Mouse (Mus musculus) embryonic fibroblast, embryonic 13.5 days (primary cell): ENCODE measurements at regions not wholly inside any gene's neighbourhood (a gene's known extent, or its start where the extent isn't known, plus 50 kb on each side); places are given as distances from the start of the nearest gene placed in this dataset.

Source experiments
- H3K27ac ChIP-seq: 2 replicates; pipeline ENCODE4 v1.5.1; 2012; ENCODE audit warnings: low read length, control low read depth, inconsistent platforms; ENCODE audit not compliant: insufficient read depth
- H3K4me1 ChIP-seq: 2 replicates; pipeline ENCODE4 v1.6.1; 2011; ENCODE audit warnings: low read length; ENCODE audit not compliant: control insufficient read depth, insufficient read depth
- H3K4me3 ChIP-seq: 2 replicates; pipeline ENCODE4 v1.5.1; 2011; ENCODE audit warnings: mild to moderate bottlenecking, control low read depth, low read length; ENCODE audit not compliant: insufficient read depth
- CTCF ChIP-seq: IDR thresholded peaks from 2 replicates; pipeline ENCODE4 v1.5.1; 2011; ENCODE audit warnings: mild to moderate bottlenecking, control low read depth, low read length, moderate library complexity, borderline replicate concordance; ENCODE audit not compliant: insufficient read depth
- POLR2A ChIP-seq: IDR thresholded peaks from 2 replicates; pipeline ENCODE4 v1.6.1; 2011; ENCODE audit warnings: low read depth, mild to moderate bottlenecking, control low read depth, low read length, moderate library complexity

DNA sequence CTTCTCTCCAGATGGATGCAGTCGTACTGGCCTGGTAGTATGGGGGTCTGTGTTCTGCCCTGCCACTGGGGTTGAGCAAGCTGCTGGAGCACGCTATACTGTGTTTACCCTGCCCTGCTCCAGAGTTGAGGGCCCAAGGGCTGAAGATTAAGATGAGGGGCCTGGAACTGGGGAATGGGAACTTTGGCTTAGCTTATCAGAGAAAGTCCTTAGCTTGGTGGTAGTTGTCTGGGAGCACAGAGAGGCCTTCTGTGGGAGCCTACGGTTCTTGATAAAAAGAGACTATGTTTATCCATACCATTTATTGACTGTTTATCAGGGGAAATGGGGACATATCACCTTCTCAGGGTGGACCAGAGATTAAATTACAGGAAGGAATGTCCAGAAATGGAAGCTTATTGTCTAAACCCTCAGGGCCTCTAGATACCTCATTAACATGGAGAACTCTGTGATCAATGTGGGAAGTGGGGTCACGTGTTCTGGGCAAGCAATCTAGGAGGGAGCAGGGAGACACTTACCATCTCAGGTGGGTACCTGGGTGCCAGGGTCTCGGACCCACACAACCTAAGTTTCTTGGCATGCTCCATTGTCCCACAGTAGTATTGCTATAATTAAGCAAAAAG lies 58.7 kb downstream of the Mycn start:
- Histone ChIP-seq H3K27ac (no peak overlapping the region), H3K4me3 (no peak overlapping the region), H3K4me1 (no peaks in the 10 kb centered on the region)
- TF ChIP-seq POLR2A, result no peak
- TF ChIP-seq CTCF, result no peak

GRCm38 (mm10) chr12:12878031-12878430 lies 63.7 kb downstream of the Mycn start:
- H3K27ac ChIP-seq, result no peak overlapping the region
- no peak for TF ChIP-seq POLR2A
- TF ChIP-seq CTCF, result no peak
- no peaks in the 10 kb centered on the region for H3K4me1 ChIP-seq
- H3K4me3 ChIP-seq, result no peak overlapping the region

GRCm38 (mm10) chr12:12877539-12877938 lies 64.2 kb downstream of the Mycn start:
- no peaks in the 10 kb centered on the region for H3K4me1 ChIP-seq
- H3K4me3 ChIP-seq, result no peak overlapping the region
- no peak overlapping the region for H3K27ac ChIP-seq
- no peak for TF ChIP-seq CTCF
- no peak for TF ChIP-seq POLR2A

GRCm38 (mm10) chr12:12875976-12876745 lies 65.6 kb downstream of the Mycn start:
- Histone ChIP-seq H3K4me3 (no peak overlapping the region), H3K4me1 (no peaks in the 10 kb centered on the region), H3K27ac (no peak overlapping the region)
- TF ChIP-seq POLR2A, result no peak
- TF ChIP-seq CTCF, result no peak

DNA sequence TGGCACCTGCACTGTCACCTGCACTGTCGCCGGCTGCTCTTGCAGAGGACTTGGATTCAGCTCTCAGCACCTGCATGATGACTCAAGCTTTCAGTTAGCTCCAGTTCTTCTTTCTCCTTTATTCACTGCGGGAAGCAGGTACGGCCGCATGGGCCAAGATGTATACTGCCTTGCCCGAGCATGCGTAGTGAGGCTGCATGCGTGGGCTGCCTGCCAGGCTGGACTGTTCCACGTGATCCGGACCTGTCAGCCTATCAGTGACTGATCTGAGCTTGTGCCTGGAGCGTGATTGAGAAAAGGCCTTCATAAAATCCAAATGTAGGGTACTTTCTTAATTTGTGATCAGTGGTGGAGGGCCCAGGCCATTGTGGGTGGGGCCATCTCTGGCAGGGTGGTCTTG lies 68.2 kb downstream of the Mycn start:
- no peak overlapping the region for H3K27ac ChIP-seq
- no peak overlapping the region for H3K4me3 ChIP-seq
- no peak for TF ChIP-seq POLR2A

DNA sequence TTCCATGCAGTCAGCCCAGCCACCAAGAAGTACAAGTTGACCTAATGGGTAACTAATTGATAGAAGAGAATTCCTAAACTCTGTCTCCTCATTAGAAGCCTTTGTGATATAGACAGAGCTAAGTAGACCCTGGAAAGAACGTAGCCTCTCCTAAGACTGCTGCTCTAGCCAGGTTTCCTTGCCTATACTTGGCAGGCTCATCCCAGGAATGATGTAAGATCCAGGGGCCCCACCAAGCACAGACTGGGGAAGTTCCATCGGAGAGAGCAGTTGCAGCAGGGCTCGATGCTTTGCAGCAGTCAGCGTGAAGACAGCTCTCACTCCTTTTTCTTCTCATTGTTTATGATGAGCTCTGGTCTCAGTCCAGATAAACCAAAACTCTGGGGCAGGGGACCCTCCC lies 68.7 kb downstream of the Mycn start:
- no peak overlapping the region for H3K4me3 ChIP-seq
- H3K27ac ChIP-seq, result no peak overlapping the region
- no peaks in the 10 kb centered on the region for H3K4me1 ChIP-seq
- TF ChIP-seq CTCF, result no peak
- TF ChIP-seq POLR2A, result no peak

More for the DNA sequence above, 68.2 kb downstream of the Mycn start:
- no peaks in the 10 kb centered on the region for H3K4me1 ChIP-seq

DNA sequence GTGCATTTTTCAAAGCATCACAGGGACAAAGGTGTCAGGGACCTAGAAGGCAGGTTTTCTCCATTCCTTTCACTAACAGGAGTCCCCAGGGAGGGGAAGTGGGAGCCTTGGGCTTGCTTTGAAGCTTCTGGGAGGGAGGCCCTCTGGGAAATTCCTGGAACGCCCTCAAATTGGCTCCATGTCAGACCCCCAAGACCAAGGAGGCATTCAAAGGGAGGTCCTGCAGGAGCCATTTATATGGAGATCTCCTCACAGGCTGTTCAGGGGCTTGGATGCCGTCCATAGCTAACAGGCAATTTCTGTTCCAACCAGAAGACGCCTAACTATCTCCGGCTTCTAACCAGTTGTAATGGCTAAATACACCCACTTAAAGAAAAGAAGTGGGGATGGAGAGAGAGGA lies 70.4 kb downstream of the Mycn start:
- no peak overlapping the region for H3K27ac ChIP-seq

GRCm38 (mm10) chr12:12866590-12866989 lies 75.1 kb downstream of the Mycn start:
- H3K4me1 ChIP-seq, result no peaks in the 10 kb centered on the region
- TF ChIP-seq POLR2A, result no peak
- no peak for TF ChIP-seq CTCF
- H3K4me3 ChIP-seq, result no peak overlapping the region
- H3K27ac ChIP-seq, result no peak overlapping the region

More for the DNA sequence above, 70.4 kb downstream of the Mycn start:
- Histone ChIP-seq H3K4me1 (no peaks in the 10 kb centered on the region), H3K4me3 (no peak overlapping the region)
- TF ChIP-seq POLR2A (no peak), CTCF (no peak)

DNA sequence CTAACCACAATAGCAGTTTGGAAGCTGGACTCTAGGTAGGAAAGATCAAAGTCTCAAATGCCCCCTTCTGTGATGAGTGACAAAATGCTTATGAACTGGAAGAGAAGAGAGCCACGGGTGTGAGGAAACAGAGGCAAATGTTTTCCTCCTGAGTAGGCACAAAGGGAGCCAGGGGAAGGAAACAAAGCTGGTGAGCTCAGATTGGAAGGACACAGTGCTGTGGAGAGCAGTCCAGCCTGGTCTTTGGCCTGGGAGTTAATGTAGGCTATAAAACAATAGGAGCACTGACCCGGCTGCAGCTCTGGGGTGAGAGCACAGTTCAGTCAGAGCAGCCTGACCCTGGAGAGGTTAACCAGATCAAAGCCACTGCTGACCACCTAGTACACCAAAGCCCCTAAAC lies 91.0 kb downstream of the Mycn start:
- H3K27ac ChIP-seq, result no peak overlapping the region
- H3K4me3 ChIP-seq, result no peak overlapping the region
- no peaks in the 10 kb centered on the region for H3K4me1 ChIP-seq
- no peak for TF ChIP-seq POLR2A
- TF ChIP-seq CTCF, result no peak

- H3K4me1 ChIP-seq, result no peaks in the 10 kb centered on the region
- TF ChIP-seq POLR2A, result no peak
- no peak for TF ChIP-seq CTCF
- no peak overlapping the region for H3K4me3 ChIP-seq
- no peak overlapping the region for H3K27ac ChIP-seq
Observed at GRCm38 (mm10) chr12:12846716-12847115, 95.0 kb downstream of the Mycn start.

DNA sequence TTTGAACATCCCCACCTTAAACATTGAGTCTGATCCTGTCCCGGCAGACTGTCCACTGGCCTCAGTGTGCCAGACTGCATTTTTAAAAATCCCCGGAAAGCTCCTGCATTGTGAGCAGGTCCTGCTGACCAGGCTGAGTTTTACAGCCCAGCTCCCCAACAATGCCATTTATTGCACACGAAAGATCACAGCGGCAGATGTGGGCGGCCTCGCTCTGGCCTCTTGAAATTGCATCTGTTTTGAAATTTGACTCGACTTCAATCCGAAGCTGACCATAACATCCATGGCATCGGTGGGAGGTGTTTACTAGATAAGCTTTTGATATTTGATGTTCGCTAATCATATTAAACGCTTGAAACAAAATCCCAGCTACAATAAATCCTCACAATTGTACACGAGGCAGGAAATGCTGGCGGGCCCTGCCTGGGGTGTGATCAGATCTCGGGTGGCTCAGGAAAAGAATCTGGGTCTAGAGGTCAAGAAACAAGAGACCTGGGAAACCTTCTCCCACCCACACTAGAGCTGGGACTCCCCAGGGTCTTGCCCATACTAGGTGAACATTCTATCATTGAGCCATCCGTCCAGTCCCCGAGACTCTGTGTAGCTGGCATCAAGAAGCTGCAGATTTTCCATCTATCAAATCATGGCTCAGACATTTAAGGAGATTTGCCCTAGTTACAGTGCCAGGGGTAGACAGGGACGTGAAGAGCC lies 99.3 kb downstream of the Mycn start:
- no peak for TF ChIP-seq CTCF
- TF ChIP-seq POLR2A, result no peak
- no peak overlapping the region for H3K27ac ChIP-seq
- H3K4me1 ChIP-seq, result no peaks in the 10 kb centered on the region
- H3K4me3 ChIP-seq, result no peak overlapping the region
